Mouse (Mus musculus) liver, embryonic 18 days (tissue): Measurements from ENCODE around the gene Nav2. TPM values are rescaled to one million over a fixed set of nuclear protein-coding genes. Genes with fewer than 3 reads are reported as not detected.

Experiments used
- polyA plus RNA-seq: library from polyadenylated mRNA; depleted of rRNA; stranded (reverse); fragments of >200 nt; gene quantifications from 2 replicates; pipeline ENCODE4 v1.2.3, GENCODE M21; 2012; rRNA removed

Nav2 gene
- 2.3 and 2.8 TPM in 2 replicates for polyA plus RNA-seq

GRCm38 (mm10) chr7:48908521-48909341 lies at the start of gene Nav2:
Gene Nav2 (plus strand): TSS chr7:48908716.

GRCm38 (mm10) chr7:48881486-48881885 lies 27.0 kb upstream of the Nav2 start, which contains the start of gene E2f8:
Gene E2f8 (minus strand): TSS chr7:48881596.

DNA sequence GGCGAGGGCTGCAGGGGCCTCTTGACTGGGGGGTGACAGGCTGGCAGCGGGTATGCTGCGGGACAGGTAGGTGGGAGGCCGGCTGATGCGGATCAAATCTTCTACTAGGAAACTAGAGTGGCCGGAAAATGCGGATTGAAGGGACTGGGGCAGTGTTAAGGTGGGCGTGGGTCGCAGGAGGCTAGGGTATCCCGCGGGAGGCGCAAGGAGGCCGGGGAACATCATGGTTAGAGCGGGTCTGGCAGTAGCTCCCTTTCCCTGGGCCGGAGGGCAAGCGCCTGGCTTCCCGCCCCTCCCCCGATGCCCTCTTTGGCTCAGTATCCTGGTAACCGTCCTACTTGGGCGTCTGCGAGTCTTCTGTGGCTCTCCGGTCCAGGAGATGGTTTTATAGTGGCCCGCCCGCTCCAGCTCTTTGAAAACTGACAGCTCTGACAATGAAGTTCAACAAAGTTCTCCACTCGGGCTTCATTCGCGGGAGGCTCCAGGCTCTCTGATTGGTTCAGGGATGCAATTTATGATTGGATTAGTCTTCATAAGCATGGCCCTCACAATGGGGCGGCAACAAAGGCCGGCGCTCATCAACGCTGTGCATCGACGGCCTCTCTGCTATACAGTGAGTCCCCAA lies 728.1 kb downstream of the Nav2 start, which contains the start of gene Dbx1:
Gene Dbx1, minus strand, starts transcription at position 359 of the 625 bp plus-strand sequence.

Other genes with a start within 250 kb of the Nav2 start
- gene Zdhhc13, start 119.7 kb upstream of the Nav2 start, polyA plus RNA-seq, result 8.0 and 9.0 TPM in 2 replicates
- gene Csrp3, start 60.7 kb upstream of the Nav2 start, polyA plus RNA-seq, result 0.10 and 0.26 TPM in 2 replicates
- 9.9 and 11.0 TPM in 2 replicates for gene E2f8, start 27.1 kb upstream of the Nav2 start, polyA plus RNA-seq